Mouse (Mus musculus): ENCODE results near the gene Prelp. TPM values are rescaled to one million over a fixed set of nuclear protein-coding genes. Genes with fewer than 3 reads are reported as not detected.
A peak's percentile ranks its signal among the peaks of the same experiment; 100 is the strongest.

The Prelp gene
- total and polyA plus RNA-seq, 3 experiments: 29.0 to 52.1 (median 34.4) TPM

DNA sequence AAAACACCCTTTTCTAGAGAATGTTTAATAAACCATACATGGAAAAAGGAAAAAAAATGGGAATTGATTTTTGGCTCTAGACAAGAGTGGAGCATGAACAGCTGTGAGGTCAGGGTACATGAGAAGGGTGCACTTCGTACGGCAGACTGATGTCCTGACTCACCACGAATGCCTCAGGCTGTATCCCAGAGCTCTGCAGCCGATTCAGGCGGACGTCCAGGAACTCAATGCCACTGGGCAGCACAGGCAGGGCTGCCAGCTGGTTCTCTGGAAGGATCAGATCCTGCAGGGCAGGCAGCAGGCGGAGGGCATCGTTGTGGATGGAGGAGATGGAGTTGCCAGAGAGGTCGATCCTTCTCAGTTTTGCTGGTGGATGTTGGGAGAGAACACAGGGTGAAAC lies 20.4 kb downstream of the Prelp start:
- Histone ChIP-seq H3K9ac (ENCODE audit: low read depth, low read length) (no peak overlapping the region), H3K36me3 (ENCODE audit: control insufficient read depth, insufficient read depth, low read length) (no peaks in the 10 kb centered on the region), H3K79me2 (replicated peaks; ENCODE audit: control insufficient read depth, insufficient read depth, low read length) (no peaks in the 10 kb centered on the region), H3K27me3 (ENCODE audit: control insufficient read depth, insufficient read depth, low read length) (no peaks in the 10 kb centered on the region), H3K27ac (no peak overlapping the region), H3K4me3 (no peak overlapping the region), H3K4me1 (ENCODE audit: control insufficient read depth, insufficient read depth, low read length) (peaks cover 3% of the 10 kb centered on the region)
- intact Hi-C loops (cut with DNase I): no loop called here
- TF ChIP-seq POLR2A (IDR thresholded peaks at IDR 0.05; ENCODE audit: insufficient read depth, low read depth, low read length) (no peak), EP300 (IDR thresholded peaks at IDR 0.05; ENCODE audit: insufficient read depth, low read depth, low read length) (no peak), CTCF (IDR thresholded peaks at IDR 0.05) (no peak)
- DNase-seq: no peak
- 86% methylated on average over 9 of the region's 9 CpGs for WGBS

DNA sequence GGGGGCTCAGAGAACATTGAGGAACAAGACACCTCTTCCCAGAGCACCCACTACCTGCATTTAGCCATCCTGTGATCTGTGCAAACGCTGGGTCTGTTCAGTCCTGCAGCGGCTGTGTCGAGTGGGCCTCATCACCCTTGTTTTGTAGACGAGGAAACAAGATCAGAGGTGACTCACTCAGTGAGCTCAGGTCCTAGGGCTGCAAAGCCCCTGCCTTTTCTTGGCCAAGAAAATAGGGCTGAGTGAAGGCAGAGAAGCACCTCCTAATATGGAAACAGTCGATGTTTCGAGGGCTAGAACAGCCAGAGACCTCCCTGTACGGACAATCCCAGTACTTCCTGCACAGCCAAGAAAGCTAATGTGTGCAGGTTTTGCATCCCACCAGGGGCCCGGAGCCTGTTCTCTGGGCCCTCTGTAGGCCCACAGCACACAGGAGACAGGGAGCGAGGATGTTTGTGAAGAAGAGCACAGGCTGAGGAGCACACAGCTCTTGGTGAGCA lies 22.1 kb downstream of the Prelp start:
- Histone ChIP-seq H3K36me3 (ENCODE audit: control insufficient read depth, insufficient read depth, low read length) (no peaks in the 10 kb centered on the region), H3K27me3 (ENCODE audit: control insufficient read depth, insufficient read depth, low read length) (no peaks in the 10 kb centered on the region), H3K79me2 (replicated peaks; ENCODE audit: control insufficient read depth, insufficient read depth, low read length) (no peaks in the 10 kb centered on the region), H3K9ac (ENCODE audit: low read depth, low read length) (no peak overlapping the region), H3K4me3 (no peak overlapping the region), H3K4me1 (ENCODE audit: control insufficient read depth, insufficient read depth, low read length) (peaks cover 8% of the 10 kb centered on the region), H3K27ac (no peak overlapping the region)
- DNase-seq: no peak
- 62% methylated on average over 9 of the region's 9 CpGs for WGBS
- intact Hi-C loops (cut with DNase I): loop anchor here (5.0 kb wide), 1 partner anchor 267 kb away; no protein-coding TSS in a partner anchor
- no peak for TF ChIP-seq POLR2A (IDR thresholded peaks at IDR 0.05; ENCODE audit: insufficient read depth, low read depth, low read length)
- no peak for TF ChIP-seq CTCF (IDR thresholded peaks at IDR 0.05)
- no peak for TF ChIP-seq EP300 (IDR thresholded peaks at IDR 0.05; ENCODE audit: insufficient read depth, low read depth, low read length)

DNA sequence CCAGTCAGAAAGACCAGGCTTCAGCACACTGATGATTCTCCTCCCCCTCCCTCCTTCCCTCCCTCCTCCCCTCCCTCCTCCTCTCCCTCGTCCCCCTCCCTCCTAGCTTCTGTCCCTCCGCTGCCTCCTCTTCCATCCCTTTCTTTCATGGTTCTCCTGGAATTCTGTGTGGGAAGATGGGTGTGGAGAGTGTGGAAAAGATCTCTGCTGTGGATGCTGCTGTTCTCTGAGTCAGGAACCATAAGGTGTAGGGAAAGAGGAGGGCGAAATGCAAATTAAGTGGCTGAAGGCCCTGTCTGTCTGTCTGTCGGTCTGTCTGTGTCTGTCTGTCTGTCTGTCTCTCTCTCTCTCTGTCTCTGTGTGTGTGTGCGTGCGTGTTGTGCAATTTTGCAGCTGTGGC lies 23.9 kb downstream of the Prelp start:
- H3K27ac ChIP-seq: no peak overlapping the region
- TF ChIP-seq CTCF (IDR thresholded peaks at IDR 0.05) (no peak), POLR2A (IDR thresholded peaks at IDR 0.05; ENCODE audit: insufficient read depth, low read depth, low read length) (no peak), EP300 (IDR thresholded peaks at IDR 0.05; ENCODE audit: insufficient read depth, low read depth, low read length) (no peak)
- 76% methylated on average over 6 of the region's 6 CpGs for WGBS
- intact Hi-C loops (cut with DNase I): loop anchor here (2.0 to 5.0 kb wide), 2 partner anchors 96 to 265 kb away; partner anchors contain the start of gene Atp2b4
- no peaks in the 10 kb centered on the region for H3K27me3 ChIP-seq (ENCODE audit: control insufficient read depth, insufficient read depth, low read length)
- peaks cover 18% of the 10 kb centered on the region for H3K4me1 ChIP-seq (ENCODE audit: control insufficient read depth, insufficient read depth, low read length)
- no peak for DNase-seq
- H3K79me2 ChIP-seq (replicated peaks; ENCODE audit: control insufficient read depth, insufficient read depth, low read length): no peaks in the 10 kb centered on the region
- H3K36me3 ChIP-seq (ENCODE audit: control insufficient read depth, insufficient read depth, low read length): no peaks in the 10 kb centered on the region
- no peak overlapping the region for H3K9ac ChIP-seq (ENCODE audit: low read depth, low read length)
- no peak overlapping the region for H3K4me3 ChIP-seq

DNA sequence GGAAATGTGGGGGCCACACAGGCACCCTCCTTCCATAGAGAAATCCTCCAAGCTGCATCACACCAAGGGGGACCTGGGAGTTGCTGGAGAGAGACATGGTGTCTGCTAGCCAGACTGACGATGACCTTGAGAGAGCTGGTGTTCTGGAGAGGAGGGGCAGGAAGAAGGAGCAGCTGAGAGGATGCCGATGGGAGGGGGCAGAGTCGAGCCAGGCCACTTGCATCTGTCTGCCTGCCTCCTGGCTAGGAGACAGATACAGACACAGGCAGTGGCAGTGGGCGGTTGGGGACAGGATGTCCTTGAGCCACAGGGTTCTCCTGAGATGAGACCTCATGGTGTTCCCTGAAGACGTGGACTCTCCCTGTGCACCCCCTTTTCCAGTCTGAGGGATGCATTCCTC lies 29.7 kb downstream of the Prelp start:
- no peaks in the 10 kb centered on the region for H3K27me3 ChIP-seq (ENCODE audit: control insufficient read depth, insufficient read depth, low read length)
- H3K36me3 ChIP-seq (ENCODE audit: control insufficient read depth, insufficient read depth, low read length): no peaks in the 10 kb centered on the region
- TF ChIP-seq CTCF (IDR thresholded peaks at IDR 0.05) (no peak), EP300 (IDR thresholded peaks at IDR 0.05; ENCODE audit: insufficient read depth, low read depth, low read length) (peak; percentile 72; the same call in 1 of the 2 replicates)
- WGBS: 13% methylated on average over 5 of the region's 5 CpGs
- intact Hi-C loops (cut with DNase I): loop anchor here (2.0 kb wide), 1 partner anchor 37 kb away; no protein-coding TSS in a partner anchor
- H3K4me3 ChIP-seq: no peak overlapping the region
- no peak overlapping the region for H3K9ac ChIP-seq (ENCODE audit: low read depth, low read length)
- H3K27ac ChIP-seq: peak overlapping the region; percentile 74
- H3K4me1 ChIP-seq (ENCODE audit: control insufficient read depth, insufficient read depth, low read length): peaks cover 37% of the 10 kb centered on the region
- H3K79me2 ChIP-seq (replicated peaks; ENCODE audit: control insufficient read depth, insufficient read depth, low read length): no peaks in the 10 kb centered on the region
- DNase-seq: peak; percentile 62 to 72

DNA sequence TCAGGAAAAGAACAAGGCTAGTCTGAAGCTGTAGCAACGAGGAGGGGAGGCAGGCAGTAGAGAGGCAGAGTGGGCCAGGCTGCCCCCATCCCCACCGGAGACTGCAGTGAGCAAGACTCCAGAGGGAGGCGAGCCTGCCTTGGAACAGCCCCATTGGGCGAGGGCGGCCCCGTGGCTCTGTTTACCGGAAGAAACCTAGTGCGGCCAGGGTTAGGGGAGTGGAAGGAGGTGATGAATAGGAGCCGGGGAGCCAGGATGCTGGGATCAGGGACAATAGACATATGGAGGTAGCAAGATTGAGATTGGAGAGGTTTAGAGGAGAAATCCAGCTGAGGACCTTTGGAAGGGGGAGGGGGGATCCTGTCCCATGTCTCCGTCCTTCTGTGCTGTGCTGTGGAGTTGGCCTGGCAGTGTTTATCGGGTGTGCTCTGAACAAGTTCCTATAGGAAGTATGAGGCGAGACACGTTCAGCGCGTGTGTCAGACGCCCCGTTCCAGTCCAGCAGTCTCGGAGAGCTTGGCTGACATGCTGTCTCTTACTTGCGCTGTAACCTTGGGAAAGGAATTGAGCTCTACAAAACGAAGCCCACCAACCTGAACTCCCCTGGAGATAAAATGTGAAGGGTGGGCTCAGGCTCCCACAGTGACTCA lies 31.1 kb downstream of the Prelp start:
- Histone ChIP-seq H3K9ac (ENCODE audit: low read depth, low read length) (no peak overlapping the region), H3K36me3 (ENCODE audit: control insufficient read depth, insufficient read depth, low read length) (no peaks in the 10 kb centered on the region), H3K27me3 (ENCODE audit: control insufficient read depth, insufficient read depth, low read length) (no peaks in the 10 kb centered on the region), H3K27ac (no peak overlapping the region; the same call in 1 of the 2 replicates), H3K4me3 (no peak overlapping the region), H3K79me2 (replicated peaks; ENCODE audit: control insufficient read depth, insufficient read depth, low read length) (no peaks in the 10 kb centered on the region), H3K4me1 (ENCODE audit: control insufficient read depth, insufficient read depth, low read length) (peaks cover 31% of the 10 kb centered on the region)
- 0 out of 2 replicates have a peak, but pooled peaks have one; percentile 7 for TF ChIP-seq EP300 (IDR thresholded peaks at IDR 0.05; ENCODE audit: insufficient read depth, low read depth, low read length)
- TF ChIP-seq CTCF (IDR thresholded peaks at IDR 0.05): no peak
- peak in 1 of 2 experiments; percentile 43 for DNase-seq
- intact Hi-C loops (cut with DNase I): loop anchor here (2.0 kb wide), 1 partner anchor 35 kb away; no protein-coding TSS in a partner anchor
- 18% methylated on average over 20 of the region's 20 CpGs for WGBS

DNA sequence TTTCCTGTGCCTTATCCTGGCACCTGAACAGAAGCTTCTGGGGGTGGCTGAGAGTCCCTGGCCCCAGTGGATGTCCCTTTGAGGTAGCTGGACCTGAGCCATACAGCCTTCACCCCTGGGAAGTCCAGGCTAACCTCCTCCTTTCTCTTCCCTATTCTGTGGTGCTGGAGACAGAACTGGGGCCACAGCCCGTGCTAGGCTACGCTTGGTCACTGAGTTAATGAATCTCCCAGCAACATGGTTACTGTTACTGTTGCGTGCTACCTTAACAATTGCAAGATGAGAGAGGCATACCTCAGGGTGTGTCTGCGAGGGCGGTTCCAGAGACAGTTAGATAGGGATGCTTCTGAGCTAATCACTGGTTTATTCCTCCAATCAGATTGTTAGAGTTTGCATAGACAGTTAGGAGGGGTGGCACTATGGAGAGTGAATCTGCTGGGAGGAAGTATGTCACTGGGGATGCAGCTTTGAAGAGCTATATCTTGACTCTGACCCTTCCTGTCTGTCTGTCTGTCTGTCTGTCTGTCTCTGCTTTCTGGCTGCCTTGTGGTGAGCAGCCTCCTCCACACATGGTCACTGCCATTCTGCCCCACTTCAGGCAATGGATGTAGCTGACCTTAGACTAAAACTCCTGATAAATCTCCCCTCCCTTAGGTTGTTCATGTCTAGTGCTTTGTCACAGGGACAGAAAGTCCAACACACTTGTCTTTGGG lies 33.5 kb downstream of the Prelp start:
- intact Hi-C loops (cut with DNase I): no loop called here
- WGBS: 88% methylated on average over 5 of the region's 5 CpGs
- H3K36me3 ChIP-seq (ENCODE audit: control insufficient read depth, insufficient read depth, low read length): no peaks in the 10 kb centered on the region
- no peak for DNase-seq
- no peak overlapping the region for H3K9ac ChIP-seq (ENCODE audit: low read depth, low read length)
- H3K4me1 ChIP-seq (ENCODE audit: control insufficient read depth, insufficient read depth, low read length): peaks cover 23% of the 10 kb centered on the region
- no peaks in the 10 kb centered on the region for H3K27me3 ChIP-seq (ENCODE audit: control insufficient read depth, insufficient read depth, low read length)
- no peak overlapping the region for H3K4me3 ChIP-seq
- TF ChIP-seq EP300 (IDR thresholded peaks at IDR 0.05; ENCODE audit: insufficient read depth, low read depth, low read length) (no peak), POLR2A (IDR thresholded peaks at IDR 0.05; ENCODE audit: insufficient read depth, low read depth, low read length) (no peak), CTCF (IDR thresholded peaks at IDR 0.05) (no peak)
- H3K27ac ChIP-seq: no peak overlapping the region
- H3K79me2 ChIP-seq (replicated peaks; ENCODE audit: control insufficient read depth, insufficient read depth, low read length): no peaks in the 10 kb centered on the region
